Mouse (Mus musculus) bone marrow macrophage, adult 2 months (primary cell): ENCODE measurements around the gene Nphp4. TPM values are rescaled to one million over a fixed set of nuclear protein-coding genes. Genes with fewer than 3 reads are reported as not detected.
A peak's percentile ranks its signal among the peaks of the same experiment; 100 is the strongest.

Source experiments
- H3K27ac ChIP-seq: 2 replicates; pipeline ENCODE4 v1.5.1; 2012; ENCODE audit warnings: low read depth, low read length; ENCODE audit not compliant: insufficient read depth
- H3K4me1 ChIP-seq: 2 replicates; pipeline ENCODE4 v1.6.1; 2012; ENCODE audit warnings: low read length; ENCODE audit not compliant: control insufficient read depth, insufficient read depth
- H3K4me3 ChIP-seq: 2 replicates; pipeline ENCODE4 v1.5.1; 2012; ENCODE audit warnings: mild to moderate bottlenecking, low read length, moderate library complexity; ENCODE audit not compliant: insufficient read depth
- CTCF ChIP-seq: IDR thresholded peaks from 2 replicates; pipeline ENCODE4 v1.5.1; 2012; ENCODE audit warnings: low read depth, mild to moderate bottlenecking, low read length, moderate library complexity
- POLR2A ChIP-seq: IDR thresholded peaks from 2 replicates; pipeline ENCODE4 v1.6.1; 2012; ENCODE audit warnings: mild to moderate bottlenecking, low read depth, low read length, borderline replicate concordance
- polyA plus RNA-seq: library from polyadenylated mRNA; stranded (reverse); fragments of >200 nt; gene quantifications from 2 replicates; pipeline ENCODE4 v1.2.4, GENCODE M21; 2012; ENCODE audit not compliant: missing spikeins, insufficient read depth, insufficient read length

Nphp4 gene
- 1.4 and 1.6 TPM in 2 replicates for polyA plus RNA-seq

- H3K4me3 ChIP-seq, result peak within 1 kb of the TSS; percentile 96
- H3K27ac ChIP-seq, result no peak within 1 kb of the TSS
- TF ChIP-seq POLR2A, result no peak
- TF ChIP-seq CTCF, result no peak
- H3K4me1 ChIP-seq, result peaks cover 12% of the 10 kb centered on the region
Observed at GRCm38 (mm10) chr4:152476427-152477023, at the start of gene Nphp4. Gene Nphp4 (plus strand): TSS chr4:152476706.

- Histone ChIP-seq H3K27ac (no peak overlapping the region), H3K4me3 (no peak overlapping the region), H3K4me1 (no peaks in the 10 kb centered on the region)
- TF ChIP-seq POLR2A (no peak), CTCF (no peak)
Observed at GRCm38 (mm10) chr4:152428259-152428658, 48.2 kb upstream of the Nphp4 start.

GRCm38 (mm10) chr4:152432308-152432707, 44.2 kb upstream of the Nphp4 start:
- no peak overlapping the region for H3K4me3 ChIP-seq
- no peak overlapping the region for H3K27ac ChIP-seq
- TF ChIP-seq POLR2A (no peak), CTCF (peak; percentile 99)
- no peaks in the 10 kb centered on the region for H3K4me1 ChIP-seq

DNA sequence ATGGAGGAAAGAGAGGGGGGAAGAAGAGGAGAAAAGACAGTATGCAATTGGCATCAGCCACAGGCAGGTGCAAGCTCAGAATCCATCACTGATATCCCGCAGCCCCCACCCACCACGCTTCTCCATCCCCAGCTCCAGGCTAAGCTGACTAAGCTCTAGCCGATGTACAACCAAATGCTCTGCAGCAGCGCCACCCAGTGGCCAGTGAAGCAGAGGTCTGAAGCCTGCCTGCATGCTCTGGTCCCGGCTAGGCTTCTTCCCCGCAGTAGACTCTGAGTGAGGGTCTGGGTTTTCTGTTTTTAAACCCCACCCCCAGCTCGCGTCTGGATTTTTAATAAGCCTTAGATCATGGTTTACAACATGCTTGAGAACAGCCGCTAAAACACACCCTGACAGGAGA, 41.7 kb upstream of the Nphp4 start:
- Histone ChIP-seq H3K4me1 (no peaks in the 10 kb centered on the region), H3K4me3 (no peak overlapping the region), H3K27ac (no peak overlapping the region)
- no peak for TF ChIP-seq POLR2A
- no peak for TF ChIP-seq CTCF

DNA sequence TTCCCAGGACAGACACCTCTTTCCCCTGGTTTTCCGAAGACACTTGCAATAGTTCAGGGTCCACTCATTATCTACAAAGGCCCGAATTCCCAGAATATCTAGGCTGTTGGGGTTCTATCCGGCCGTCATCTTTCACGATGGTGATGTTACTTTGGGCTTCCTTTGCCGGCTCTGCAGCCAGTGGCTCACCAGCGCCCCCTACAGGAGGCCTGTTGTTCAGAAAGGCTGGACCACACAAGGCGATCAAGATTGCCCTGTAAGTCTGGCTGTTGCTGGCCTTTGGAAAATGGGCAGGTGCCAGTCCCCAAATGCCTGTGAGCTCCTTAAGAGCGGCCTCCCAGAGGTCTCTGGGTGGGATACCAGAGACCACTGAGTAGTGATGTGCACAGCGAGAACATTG, 41.3 kb upstream of the Nphp4 start:
- H3K27ac ChIP-seq, result no peak overlapping the region
- TF ChIP-seq CTCF (peak; percentile 90), POLR2A (no peak)
- no peaks in the 10 kb centered on the region for H3K4me1 ChIP-seq
- H3K4me3 ChIP-seq, result no peak overlapping the region

GRCm38 (mm10) chr4:152440882-152441281, 35.6 kb upstream of the Nphp4 start:
- no peak for TF ChIP-seq CTCF
- TF ChIP-seq POLR2A, result no peak
- Histone ChIP-seq H3K4me1 (peaks cover 13% of the 10 kb centered on the region), H3K27ac (no peak overlapping the region), H3K4me3 (no peak overlapping the region)

- no peak overlapping the region for H3K27ac ChIP-seq
- H3K4me3 ChIP-seq, result no peak overlapping the region
- H3K4me1 ChIP-seq, result peaks cover 16% of the 10 kb centered on the region
- no peak for TF ChIP-seq POLR2A
- no peak for TF ChIP-seq CTCF
Observed at GRCm38 (mm10) chr4:152441536-152441935, 35.0 kb upstream of the Nphp4 start.

DNA sequence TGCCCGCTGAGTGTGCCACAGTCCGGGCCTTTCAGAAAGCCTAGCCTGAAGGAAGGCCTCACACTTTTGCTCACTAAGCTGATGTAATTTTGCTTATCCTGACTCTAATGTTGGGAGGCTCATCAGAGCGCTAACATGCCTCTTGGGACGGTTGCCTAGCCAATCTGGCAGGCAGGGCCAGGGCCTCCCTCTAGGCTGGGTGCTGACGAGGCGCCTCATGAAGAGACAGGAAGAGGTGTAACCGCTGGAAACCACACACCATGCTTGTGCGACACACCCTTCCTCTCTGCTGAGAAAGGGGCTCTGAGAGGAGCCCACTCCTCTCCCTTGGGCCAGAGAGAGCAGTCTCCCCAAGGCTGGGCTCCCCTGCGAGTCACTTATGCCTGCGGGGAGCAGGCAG, 30.3 kb upstream of the Nphp4 start:
- peak overlapping the region; percentile 63 for H3K4me3 ChIP-seq
- TF ChIP-seq POLR2A (no peak), CTCF (no peak)
- H3K27ac ChIP-seq, result peak overlapping the region; percentile 50
- H3K4me1 ChIP-seq, result peaks cover 20% of the 10 kb centered on the region

GRCm38 (mm10) chr4:152447731-152448665, 28.5 kb upstream of the Nphp4 start:
- H3K4me1 ChIP-seq, result peaks cover 20% of the 10 kb centered on the region
- H3K4me3 ChIP-seq, result peak overlapping the region; percentile 84
- peak overlapping the region; percentile 90 for H3K27ac ChIP-seq
- TF ChIP-seq CTCF, result no peak
- no peak for TF ChIP-seq POLR2A

DNA sequence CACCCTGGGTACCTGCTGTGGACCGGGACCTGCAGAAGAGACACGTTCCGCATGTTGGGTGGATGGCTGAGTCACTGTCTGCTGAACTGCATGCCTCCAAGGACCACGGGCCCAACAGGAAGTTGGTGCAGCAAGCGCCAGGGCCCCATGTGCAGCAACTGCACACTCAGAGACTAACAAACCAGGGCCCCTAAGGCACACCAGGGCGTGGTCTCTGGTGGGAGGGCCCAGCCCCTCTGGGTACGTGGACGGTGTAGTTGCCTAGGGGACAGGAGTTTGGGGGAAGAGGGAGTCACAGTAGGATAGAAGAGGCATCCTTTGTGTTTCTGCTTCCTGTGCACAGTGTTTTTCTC, 27.9 kb upstream of the Nphp4 start:
- peaks cover 20% of the 10 kb centered on the region for H3K4me1 ChIP-seq
- H3K4me3 ChIP-seq, result peak overlapping the region; percentile 84
- peak overlapping the region; percentile 90 for H3K27ac ChIP-seq
- TF ChIP-seq POLR2A, result no peak
